Comparison of ENCODE assay signal across 17 mouse cellular contexts in the genomic region with DNA sequence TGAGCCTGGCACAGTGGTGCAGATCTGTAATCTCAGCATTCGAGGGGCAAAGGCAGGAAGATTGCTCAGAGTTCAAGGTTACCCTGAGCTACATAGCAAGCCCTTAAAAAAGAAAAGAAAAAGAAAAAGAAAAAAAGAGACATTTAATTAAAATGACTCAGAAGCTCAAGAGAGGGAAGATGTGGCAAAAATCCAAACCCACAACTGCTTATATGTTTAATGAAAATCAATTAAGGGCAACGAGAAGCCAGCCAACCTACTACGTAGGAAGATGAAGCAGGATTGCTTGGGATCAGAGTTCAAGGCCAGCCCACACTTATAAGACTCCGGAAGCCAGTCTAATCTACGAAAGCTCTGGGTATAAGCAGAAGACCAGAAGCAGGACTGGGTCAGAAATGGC. TPM values are rescaled to one million over a fixed set of nuclear protein-coding genes. Genes with fewer than 3 reads are reported as not detected.
DNase-seq lines count a peak whose midpoint lies in the region; ATAC-seq and TF ChIP-seq lines count a peak whose summit lies in the region.
"Had no signal": no experiment of that assay in that cellular context is flagged by ENCODE, and none has a peak within 500 bp of the region (broad histone marks: within the 10 kb centered on the region; RNA-seq: fewer than 3 reads in every experiment).

No protein-coding gene starts in this region.

- no peak overlapping the region for H3K4me3 ChIP-seq in lung, postnatal 0 days (ENCODE audit: low read depth, low read length)
- no peak overlapping the region for H3K4me3 ChIP-seq in embryonic facial prominence, embryonic 14.5 days (ENCODE audit: low read depth, low read length)
- H3K4me3 ChIP-seq in limb, embryonic 14.5 days (replicated peaks; ENCODE audit: low read length): no peak overlapping the region
- H3K4me3 ChIP-seq: gastrocnemius, adult 2 months; neural tube, embryonic 12.5 days had no signal

- no peak overlapping the region for H3K9ac ChIP-seq in lung, postnatal 0 days (replicated peaks; ENCODE audit: low read depth)
- no peak overlapping the region for H3K9ac ChIP-seq in embryonic facial prominence, embryonic 14.5 days (ENCODE audit: low read depth, low read length)
- no peak overlapping the region for H3K9ac ChIP-seq in limb, embryonic 14.5 days (ENCODE audit: low read depth, low read length, severe bottlenecking)
- H3K9ac ChIP-seq: liver, postnatal 0 days; neural tube, embryonic 12.5 days had no signal

- peak overlapping the region; percentile 51; the same call in 1 of the 2 replicates for H3K27ac ChIP-seq in lung, postnatal 0 days (ENCODE audit: low read length)
- H3K27ac ChIP-seq in embryonic facial prominence, embryonic 14.5 days (replicated peaks; ENCODE audit: low read depth, low read length): peak overlapping the region; percentile 89
- H3K27ac ChIP-seq in limb, embryonic 14.5 days (replicated peaks; ENCODE audit: low read depth, low read length): peak overlapping the region; percentile 85
- H3K27ac ChIP-seq: gastrocnemius, adult 2 months; neural tube, embryonic 12.5 days had no signal

- no peak for TF ChIP-seq POLR2A in limb, embryonic 14.5 days (IDR thresholded peaks at IDR 0.05; ENCODE audit: borderline replicate concordance, extremely low read depth, insufficient read depth, insufficient read length)

- TF ChIP-seq EP300 in lung, postnatal 0 days (IDR thresholded peaks at IDR 0.05): no peak

- H3K27me3 ChIP-seq in lung, postnatal 0 days (replicated peaks; ENCODE audit: insufficient read depth, low read length): no peaks in the 10 kb centered on the region
- H3K27me3 ChIP-seq in embryonic facial prominence, embryonic 14.5 days (replicated peaks; ENCODE audit: control insufficient read depth, insufficient read depth, low read length): no peaks in the 10 kb centered on the region
- no peaks in the 10 kb centered on the region for H3K27me3 ChIP-seq in limb, embryonic 14.5 days (ENCODE audit: control insufficient read depth, insufficient read depth, low read length)
- H3K27me3 ChIP-seq: neural tube, embryonic 12.5 days had no signal

- ATAC-seq in lung, postnatal 0 days: no peak
- no peak for ATAC-seq in embryonic facial prominence, embryonic 14.5 days (ENCODE audit: low read depth)
- no peak for ATAC-seq in limb, embryonic 14.5 days (ENCODE audit: low FRiP score, low read depth)
- ATAC-seq: CD4-positive, CD25-positive, alpha-beta regulatory T cell, adult 4 months; liver, postnatal 0 days had no signal

- H3K4me1 ChIP-seq in lung, postnatal 0 days (ENCODE audit: insufficient read depth, low read depth, low read length): peaks cover 8% of the 10 kb centered on the region; the same call in 1 of the 2 replicates
- H3K4me1 ChIP-seq in embryonic facial prominence, embryonic 14.5 days (ENCODE audit: control insufficient read depth, insufficient read depth, low read length): peaks cover 38% of the 10 kb centered on the region
- peaks cover 31% of the 10 kb centered on the region for H3K4me1 ChIP-seq in limb, embryonic 14.5 days (ENCODE audit: control insufficient read depth, insufficient read depth, low read length)

- 58% methylated on average over 5 of the region's 5 CpGs for WGBS in lung, postnatal 0 days
- 58% methylated on average over 5 of the region's 5 CpGs for WGBS in embryonic facial prominence, embryonic 14.5 days
- 70% methylated on average over 5 of the region's 5 CpGs for WGBS in limb, embryonic 14.5 days

- DNase-seq in lung, postnatal 0 days (ENCODE audit: low spot score): no peak
- DNase-seq in lung, postnatal 14 days: no peak
- peak; percentile 66 for DNase-seq in embryonic facial prominence, embryonic 14.5 days (ENCODE audit: low spot score)
- DNase-seq in limb, embryonic 14.5 days (ENCODE audit: low spot score): peak; percentile 34
- DNase-seq in cerebellum, adult 18-20 months: no peak
- no peak for DNase-seq in cerebellum, postnatal 25 days
- DNase-seq in kidney, postnatal 4 days: no peak
- DNase-seq: cerebellum, adult 9-11 months; gastrocnemius, adult 2 months; heart, postnatal 4 days; liver, postnatal 0 days had no signal

- no peaks in the 10 kb centered on the region for H3K9me3 ChIP-seq in lung, postnatal 0 days (ENCODE audit: low read length)
- no peaks in the 10 kb centered on the region for H3K9me3 ChIP-seq in embryonic facial prominence, embryonic 14.5 days (ENCODE audit: control insufficient read depth, low read length)
- no peaks in the 10 kb centered on the region for H3K9me3 ChIP-seq in limb, embryonic 14.5 days (ENCODE audit: control insufficient read depth, low read length)
- H3K9me3 ChIP-seq: G1E; neural tube, embryonic 12.5 days had no signal

- H3K36me3 ChIP-seq in lung, postnatal 0 days (ENCODE audit: insufficient read depth, low read length): no peaks in the 10 kb centered on the region
- no peaks in the 10 kb centered on the region for H3K36me3 ChIP-seq in embryonic facial prominence, embryonic 14.5 days (ENCODE audit: control insufficient read depth, insufficient read depth, low read length)
- H3K36me3 ChIP-seq in limb, embryonic 14.5 days (ENCODE audit: control insufficient read depth, insufficient read depth, low read length): no peaks in the 10 kb centered on the region
- H3K36me3 ChIP-seq: G1E; neural tube, embryonic 12.5 days had no signal

- H3K4me2 ChIP-seq in lung, postnatal 0 days (replicated peaks; ENCODE audit: low read depth, low read length): no peak overlapping the region
- H3K4me2 ChIP-seq in embryonic facial prominence, embryonic 14.5 days (ENCODE audit: low read depth, low read length): 0 out of 2 replicates have a peak overlapping the region, but pooled peaks have one; percentile 29
- no peak overlapping the region for H3K4me2 ChIP-seq in limb, embryonic 14.5 days (replicated peaks; ENCODE audit: low read depth, low read length, severe bottlenecking)
- H3K4me2 ChIP-seq: neural tube, embryonic 12.5 days had no signal

- no peak for TF ChIP-seq CTCF in lung, postnatal 0 days (IDR thresholded peaks at IDR 0.05)

RNA-seq across cellular contexts. Expression of a gene that starts 19.0 kb away (rescaled TPM):
- polyA plus RNA-seq in lung, postnatal 0 days (2015; fragmentation: Nextera tagmentation; extraction: Ambion mirVana): not detected in 2 replicates
- polyA plus RNA-seq in embryonic facial prominence, embryonic 14.5 days (2014; fragmentation: Nextera tagmentation; extraction: Ambion mirVana): not detected in 2 replicates
- polyA plus RNA-seq in limb, embryonic 14.5 days (2012; rRNA removed): 0.13 and 0.33 TPM in 2 replicates
- not detected in 2 replicates for polyA plus RNA-seq in limb, embryonic 14.5 days (2014; fragmentation: Nextera tagmentation; extraction: Ambion mirVana)
- polyA plus RNA-seq: CD4-positive, CD25-positive, alpha-beta regulatory T cell, adult 4 months; G1E; heart, embryonic 14.5 days; kidney, embryonic 16.5 days; limb, embryonic 11.5 days; liver, postnatal 0 days; neural tube, embryonic 12.5 days had no signal

RNA-seq across cellular contexts. Expression of a gene that starts 55.4 kb away (rescaled TPM):
- 5.5 and 5.7 TPM in 2 replicates for polyA plus RNA-seq in lung, postnatal 0 days (2015; fragmentation: Nextera tagmentation; extraction: Ambion mirVana)
- polyA plus RNA-seq in embryonic facial prominence, embryonic 14.5 days (2014; fragmentation: Nextera tagmentation; extraction: Ambion mirVana): 9.7 and 11.1 TPM in 2 replicates
- 11.5 and 12.7 TPM in 2 replicates for polyA plus RNA-seq in limb, embryonic 14.5 days (2012; rRNA removed)
- 11.7 and 12.6 TPM in 2 replicates for polyA plus RNA-seq in limb, embryonic 14.5 days (2014; fragmentation: Nextera tagmentation; extraction: Ambion mirVana)

RNA-seq across cellular contexts. Expression of a gene that starts 56.5 kb away (rescaled TPM):
- 54.0 and 56.7 TPM in 2 replicates for polyA plus RNA-seq in lung, postnatal 0 days (2015; fragmentation: Nextera tagmentation; extraction: Ambion mirVana)
- polyA plus RNA-seq in embryonic facial prominence, embryonic 14.5 days (2014; fragmentation: Nextera tagmentation; extraction: Ambion mirVana): 124 and 142 TPM in 2 replicates
- 88.9 and 94.2 TPM in 2 replicates for polyA plus RNA-seq in limb, embryonic 14.5 days (2012; rRNA removed)
- 127 and 139 TPM in 2 replicates for polyA plus RNA-seq in limb, embryonic 14.5 days (2014; fragmentation: Nextera tagmentation; extraction: Ambion mirVana)

Comparison
In these comparisons a context has a peak if more than half of its experiments do, and no peak if none do; other contexts are left out.
1. DNase-seq: peak in embryonic facial prominence, embryonic 14.5 days (single experiment) and limb, embryonic 14.5 days (single experiment); none in lung, postnatal 0 days (single experiment), lung, postnatal 14 days (single experiment), cerebellum, adult 18-20 months (0 of 2), cerebellum, postnatal 25 days (0 of 2) and kidney, postnatal 4 days (0 of 2).
2. Peak in every context shown above with its lines, with median percentiles within 50 percentile points of each other: H3K27ac ChIP-seq.